Mouse (Mus musculus) layer of hippocampus, adult 8-10 months (tissue): ENCODE measurements at regions not wholly inside any gene's neighbourhood (a gene's known extent, or its start where the extent isn't known, plus 50 kb on each side); places are given as distances from the start of the nearest gene placed in this dataset.

Experiments used
- DNase-seq, 2 experiments: peaks; one replicate each; pipeline ENCODE4 v3.0.0; 2022; ENCODE audit warnings: low spot score in 2 of 2

DNA sequence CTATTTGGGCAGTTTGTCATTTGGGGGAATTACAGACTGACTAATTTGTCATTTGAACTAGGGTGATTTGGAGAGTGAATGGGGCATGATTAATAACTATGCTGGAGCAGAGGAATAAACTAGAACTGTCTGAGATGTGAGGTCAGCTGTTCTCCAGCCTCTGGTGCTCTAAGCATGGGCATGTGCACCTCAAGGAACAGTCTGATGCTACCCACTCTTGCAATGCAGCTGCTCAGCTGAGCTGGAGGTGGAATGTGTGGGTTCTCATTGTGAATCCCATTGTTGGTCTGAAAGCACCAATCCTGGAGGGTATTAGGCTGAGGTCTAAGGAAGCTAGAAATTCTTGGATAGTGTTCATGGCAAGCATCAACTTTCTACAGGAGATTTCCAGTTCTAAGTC lies 192.8 kb upstream of the Slc30a5 start:
- no peak for DNase-seq

GRCm38 (mm10) chr13:101025488-101025887 lies 192.3 kb upstream of the Slc30a5 start:
- DNase-seq: no peak

GRCm38 (mm10) chr13:101024971-101025370 lies 191.7 kb upstream of the Slc30a5 start:
- DNase-seq: peak in 1 of 2 experiments; percentile 12

- no peak for DNase-seq
These were observed 186.0 kb upstream of the Slc30a5 start for GRCm38 (mm10) chr13:101019272-101019676.

DNA sequence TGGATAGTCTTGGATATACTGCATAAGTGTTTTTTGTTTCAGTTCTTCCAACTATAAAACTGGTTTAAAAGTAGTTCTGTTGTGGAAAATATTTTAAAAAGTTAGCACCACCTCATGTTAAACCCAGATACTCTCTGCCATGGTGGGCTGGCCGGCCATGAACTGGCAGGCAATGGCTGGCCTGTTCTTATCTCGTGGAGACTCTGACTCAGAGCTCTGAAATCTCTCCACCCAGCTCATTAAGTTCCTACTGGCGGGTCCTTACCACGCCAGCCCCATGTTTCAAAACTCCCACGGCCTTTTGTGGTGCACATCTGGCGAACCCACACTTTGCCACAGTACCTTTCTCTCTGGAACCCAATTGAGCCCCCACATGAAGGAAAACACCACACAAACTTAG lies 183.8 kb upstream of the Slc30a5 start:
- no peak for DNase-seq

DNA sequence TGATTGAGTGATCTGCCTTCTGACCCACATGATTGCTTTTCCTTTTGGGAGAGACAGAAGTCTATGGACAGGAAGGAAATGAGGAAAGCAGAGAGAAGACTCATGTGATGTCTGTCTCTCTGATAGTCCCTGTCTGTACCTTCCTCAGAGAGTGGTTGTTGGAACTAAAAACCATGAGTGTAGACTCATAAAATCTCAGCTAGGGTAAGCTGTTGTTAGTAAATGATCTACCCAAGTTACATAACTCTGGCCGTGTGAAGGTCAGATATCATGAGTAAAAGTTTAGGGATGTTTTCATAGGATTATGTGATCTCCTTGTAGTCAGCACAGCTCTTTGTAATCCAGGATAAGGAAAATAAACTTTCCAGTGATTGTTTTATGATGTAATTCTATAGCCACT lies 183.0 kb upstream of the Slc30a5 start:
- DNase-seq: no peak

DNA sequence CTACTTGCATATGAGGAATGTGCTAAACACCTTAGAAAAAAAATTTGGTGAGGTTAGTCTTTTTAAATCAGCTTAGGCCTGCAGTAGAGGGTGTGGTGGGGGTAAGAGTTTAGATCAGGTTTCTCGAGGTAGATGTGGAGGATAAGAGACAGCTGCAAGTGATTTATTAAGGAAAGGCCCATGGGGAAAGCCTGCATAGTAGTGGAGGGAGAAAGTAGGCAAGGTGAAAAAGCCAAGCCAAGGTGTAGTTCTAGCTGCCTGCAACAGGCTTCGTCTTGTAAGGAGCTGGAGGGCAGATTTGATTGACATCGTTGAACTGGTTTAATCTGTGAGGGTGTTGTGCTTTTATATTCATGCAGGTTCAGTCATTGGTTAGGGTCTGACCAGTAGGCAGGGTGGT lies 182.2 kb upstream of the Slc30a5 start:
- no peak for DNase-seq

DNA sequence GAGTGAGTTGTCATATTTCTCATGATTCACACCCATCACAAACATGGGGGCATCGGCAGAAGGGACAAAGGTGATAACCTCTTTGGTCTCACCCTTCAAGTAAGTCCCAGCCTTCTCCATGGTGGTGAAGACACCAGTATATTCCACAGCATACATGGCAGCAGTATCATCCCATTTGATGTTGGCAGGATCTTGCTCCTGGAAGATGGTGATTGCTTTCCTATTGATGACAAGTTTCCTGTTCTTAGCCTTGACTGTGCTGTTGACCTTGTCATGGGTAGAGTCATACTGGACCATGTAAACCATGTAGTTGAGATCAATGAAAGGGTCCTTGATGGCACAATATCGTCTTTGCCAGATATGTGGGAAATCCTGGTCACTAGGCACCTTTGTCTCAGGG lies 180.4 kb upstream of the Slc30a5 start:
- DNase-seq: no peak

DNA sequence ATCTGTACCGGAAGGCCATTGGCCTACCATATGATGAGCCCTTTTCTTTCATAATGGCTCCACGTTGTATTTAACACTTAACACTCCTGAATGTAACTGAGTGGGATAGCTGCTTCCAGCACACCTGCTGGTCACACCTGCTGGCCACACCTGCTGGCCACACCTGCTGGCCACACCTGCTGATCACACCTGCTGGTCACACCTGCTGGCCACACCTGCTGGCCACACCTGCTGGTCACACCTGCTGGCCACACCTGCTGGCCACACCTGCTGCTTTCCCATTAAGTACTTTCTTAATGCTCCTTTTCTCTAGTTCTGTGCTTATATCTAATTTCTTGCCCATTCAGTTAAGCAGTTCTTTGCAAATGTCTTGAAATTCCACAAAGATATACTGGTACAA lies 157.4 kb upstream of the Slc30a5 start:
- DNase-seq: no peak

DNA sequence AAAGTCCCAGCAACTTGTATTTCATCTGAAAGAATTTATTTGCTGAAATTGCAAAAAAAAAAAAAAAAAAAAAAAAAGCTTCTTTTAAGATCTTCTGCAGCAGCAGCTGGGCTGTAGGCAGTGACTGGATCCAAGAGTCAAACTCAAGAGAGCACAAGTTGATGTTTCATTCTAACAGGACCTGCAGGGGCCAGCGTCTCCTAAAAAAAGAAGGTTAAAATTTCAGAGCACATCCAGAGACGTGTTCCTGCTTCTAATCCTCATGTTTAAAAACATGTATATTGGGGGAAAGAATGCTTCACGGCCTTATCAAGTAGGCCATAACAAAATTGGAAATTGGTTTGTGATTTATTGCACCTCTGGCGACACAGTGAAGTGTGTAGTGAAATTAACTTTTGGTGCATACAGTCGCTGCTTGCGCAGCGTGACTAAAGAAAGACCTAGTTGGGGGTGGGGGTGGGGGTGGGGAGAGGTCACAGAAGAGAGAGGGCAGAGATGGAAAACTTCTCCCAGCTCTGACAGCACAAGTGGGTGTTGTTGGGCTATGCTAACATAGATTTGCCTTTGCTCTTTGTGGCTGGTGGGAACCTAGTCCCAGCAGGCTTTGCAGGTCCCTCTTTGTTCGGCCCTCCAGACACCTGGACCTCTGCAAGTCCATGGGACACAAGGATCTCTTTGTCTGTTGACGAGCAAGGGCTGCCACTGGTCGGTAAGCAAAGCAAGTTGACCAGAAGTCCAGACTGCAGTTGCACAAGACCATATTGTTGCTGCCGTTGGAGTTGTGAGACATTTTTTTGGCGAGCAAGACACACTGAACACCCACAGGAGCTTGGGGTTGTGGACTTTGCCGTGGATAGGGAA lies 155.7 kb upstream of the Slc30a5 start:
- DNase-seq: no peak

DNA sequence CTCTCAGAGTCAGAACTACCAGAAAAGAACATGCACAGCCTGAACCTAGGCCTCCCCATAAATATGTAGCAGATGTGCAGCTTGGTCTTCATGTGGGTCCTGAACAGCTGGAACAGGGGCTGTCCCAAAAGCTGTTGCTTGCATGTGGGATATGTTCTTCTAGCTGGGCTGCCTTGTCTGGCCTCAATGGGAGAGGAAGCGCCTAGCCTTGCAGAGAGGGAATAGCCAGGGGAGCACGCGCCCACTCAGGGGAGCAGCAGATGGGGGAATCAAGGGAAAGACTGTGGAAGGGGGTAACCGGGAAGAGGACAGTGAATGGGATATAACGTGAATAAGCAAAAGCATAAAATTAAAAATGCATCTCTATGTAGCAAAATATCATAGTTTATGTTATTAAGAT lies 154.9 kb upstream of the Slc30a5 start:
- DNase-seq: no peak

- DNase-seq: no peak
These were observed 142.5 kb upstream of the Slc30a5 start for GRCm38 (mm10) chr13:100975741-100976140.

- no peak for DNase-seq
These were observed 138.1 kb upstream of the Slc30a5 start for GRCm38 (mm10) chr13:100971080-100972017.

- DNase-seq: peak; percentile 63 to 64
These were observed 129.7 kb upstream of the Slc30a5 start for GRCm38 (mm10) chr13:100962811-100963540.

- DNase-seq: peak; percentile 20 to 35
These were observed 121.5 kb upstream of the Slc30a5 start for GRCm38 (mm10) chr13:100954598-100955251.

DNA sequence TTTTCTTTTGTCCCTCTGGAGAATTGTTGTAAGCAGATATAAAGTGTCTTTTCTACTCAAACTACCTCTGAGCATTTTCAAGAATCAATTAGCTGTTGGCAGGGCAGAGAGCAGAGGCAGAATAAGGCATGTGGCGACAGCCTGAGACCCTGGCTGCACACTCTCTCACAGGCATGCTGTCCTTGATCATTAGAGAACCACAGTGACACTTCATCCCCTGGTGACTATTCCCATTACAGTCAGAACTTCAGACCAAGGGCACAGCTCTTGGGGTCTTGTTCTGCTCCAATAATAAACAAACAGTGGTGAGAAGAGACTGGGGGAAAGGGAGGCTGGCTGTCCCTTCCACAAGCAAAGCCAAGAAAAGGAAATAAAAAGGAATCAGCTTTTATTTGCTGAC lies 120.9 kb upstream of the Slc30a5 start:
- DNase-seq: no peak

- DNase-seq: no peak
These were observed 117.9 kb upstream of the Slc30a5 start for GRCm38 (mm10) chr13:100951185-100951508.

GRCm38 (mm10) chr13:100950348-100951184 lies 117.3 kb upstream of the Slc30a5 start:
- no peak for DNase-seq

- no peak for DNase-seq
These were observed 110.1 kb upstream of the Slc30a5 start for GRCm38 (mm10) chr13:100943206-100943848.

- no peak for DNase-seq
These were observed 107.6 kb upstream of the Slc30a5 start for GRCm38 (mm10) chr13:100940791-100941190.
